In genomic region chr3:33063590-33063989, GRCm38 (mm10) we compare ENCODE assay signal across 21 mouse cellular contexts.
DNase-seq lines count a peak whose midpoint lies in the region; ATAC-seq and TF ChIP-seq lines count a peak whose summit lies in the region.
"Had no signal": no experiment of that assay in that cellular context is flagged by ENCODE, and none has a peak within 500 bp of the region (broad histone marks: within the 10 kb centered on the region; RNA-seq: fewer than 3 reads in every experiment).

No protein-coding gene starts in this region.

- H3K36me3 ChIP-seq in hindbrain, embryonic 11.5 days (ENCODE audit: control insufficient read depth, insufficient read depth, low read length) = no peaks in the 10 kb centered on the region
- H3K36me3 ChIP-seq in midbrain, embryonic 15.5 days (replicated peaks) = no peaks in the 10 kb centered on the region
- H3K36me3 ChIP-seq: stomach, embryonic 15.5 days had no signal

- no peak overlapping the region for H3K4me3 ChIP-seq in cortical plate, adult 2 months (ENCODE audit: insufficient read depth, low read length)
- H3K4me3 ChIP-seq in hindbrain, embryonic 11.5 days (ENCODE audit: low read depth, low read length) = no peak overlapping the region
- no peak overlapping the region for H3K4me3 ChIP-seq in midbrain, embryonic 15.5 days
- H3K4me3 ChIP-seq: gastrocnemius, adult 2 months; stomach, embryonic 15.5 days had no signal

- H3K9ac ChIP-seq in hindbrain, embryonic 11.5 days (ENCODE audit: low read depth, low read length) = no peak overlapping the region
- H3K9ac ChIP-seq in midbrain, embryonic 15.5 days = no peak overlapping the region
- H3K9ac ChIP-seq: stomach, embryonic 15.5 days had no signal

- H3K4me1 ChIP-seq in cortical plate, adult 2 months (ENCODE audit: control insufficient read depth, insufficient read depth, low read length) = peaks cover 10% of the 10 kb centered on the region
- H3K4me1 ChIP-seq in hindbrain, embryonic 11.5 days (replicated peaks; ENCODE audit: control insufficient read depth, insufficient read depth, low read length) = no peaks in the 10 kb centered on the region
- H3K4me1 ChIP-seq in midbrain, embryonic 15.5 days = peaks cover 18% of the 10 kb centered on the region
- H3K4me1 ChIP-seq: stomach, embryonic 15.5 days had no signal

- no peak overlapping the region for H3K4me2 ChIP-seq in hindbrain, embryonic 11.5 days (replicated peaks; ENCODE audit: low read depth, low read length)
- H3K4me2 ChIP-seq in midbrain, embryonic 15.5 days = no peak overlapping the region
- H3K4me2 ChIP-seq: heart, embryonic 11.5 days; stomach, embryonic 15.5 days had no signal

- H3K27ac ChIP-seq in cortical plate, adult 2 months (ENCODE audit: insufficient read depth, low read length) = peak overlapping the region; percentile 75; the same call in 1 of the 2 replicates
- no peak overlapping the region for H3K27ac ChIP-seq in hindbrain, embryonic 11.5 days (ENCODE audit: low read depth, low read length)
- H3K27ac ChIP-seq in midbrain, embryonic 15.5 days = no peak overlapping the region
- H3K27ac ChIP-seq: gastrocnemius, adult 2 months; kidney, postnatal 0 days; stomach, embryonic 15.5 days had no signal

- DNase-seq in heart, adult 11 months = peak; percentile 39
- DNase-seq in heart, adult 18-20 months = no peak
- DNase-seq in hindbrain, embryonic 11.5 days (ENCODE audit: low spot score) = no peak
- DNase-seq in T-cell, adult 2 months (ENCODE audit: low spot score) = no peak
- DNase-seq in adrenal gland, postnatal 4 days (ENCODE audit: low spot score in 2 of 2) = no peak
- DNase-seq in natural killer cell, adult 2 months (ENCODE audit: low spot score in 2 of 2) = no peak
- DNase-seq: cerebellum, adult 9-10 months; gastrocnemius, adult 2 months; heart, postnatal 36 days; layer of hippocampus, adult 9-11 months; liver; lung, adult 18-20 months; lung, postnatal 36 days; spleen, adult 18-20 months; thymus, postnatal 14 days had no signal

- H3K9me3 ChIP-seq in hindbrain, embryonic 11.5 days (ENCODE audit: control insufficient read depth, low read length) = no peaks in the 10 kb centered on the region
- no peaks in the 10 kb centered on the region for H3K9me3 ChIP-seq in midbrain, embryonic 15.5 days
- H3K9me3 ChIP-seq: stomach, embryonic 15.5 days had no signal

- WGBS in hindbrain, embryonic 11.5 days = 30% methylated on average over 6 of the region's 6 CpGs
- WGBS in midbrain, embryonic 15.5 days = 6% methylated on average over 6 of the region's 6 CpGs

- TF ChIP-seq POLR2A in cortical plate, adult 2 months (IDR thresholded peaks at IDR 0.05; ENCODE audit: extremely low read depth, insufficient read depth, low read length) = no peak

- peak; percentile 43; the same call in 1 of the 2 replicates for ATAC-seq in hindbrain, embryonic 11.5 days (ENCODE audit: low FRiP score)
- ATAC-seq in midbrain, embryonic 15.5 days (replicated peaks) = peak; percentile 44
- ATAC-seq: intestine, embryonic 16.5 days had no signal

- H3K27me3 ChIP-seq in hindbrain, embryonic 11.5 days (ENCODE audit: control insufficient read depth, insufficient read depth, low read length) = no peaks in the 10 kb centered on the region
- no peaks in the 10 kb centered on the region for H3K27me3 ChIP-seq in midbrain, embryonic 15.5 days (replicated peaks)
- H3K27me3 ChIP-seq: stomach, embryonic 15.5 days had no signal

- TF ChIP-seq CTCF in cortical plate, adult 2 months (IDR thresholded peaks at IDR 0.05; ENCODE audit: extremely low read depth, insufficient read depth, low read length) = no peak
